Mouse (Mus musculus) kidney, adult 8-10 months (tissue): ENCODE results near the gene Olfr1392.
"Not testable (repeated sequence)": the region's sequence is repeated elsewhere in the genome, so short reads cannot be mapped to it uniquely, and the experiment has no call there.

Experiments used
- DNase-seq, 2 experiments: peaks; one replicate each; pipeline ENCODE4 v3.0.0; 2022

Olfr1392 gene

GRCm38 (mm10) chr11:49284982-49285381 is at the start of gene Olfr1392:
Olfr1392 (plus strand) TSS chr11:49285282.
- DNase-seq: not testable (repeated sequence)

- no peak for DNase-seq
Observed at GRCm38 (mm10) chr11:49235459-49236207, 49.4 kb upstream of the Olfr1392 start.

GRCm38 (mm10) chr11:49236891-49237290 is 48.2 kb upstream of the Olfr1392 start:
- DNase-seq: no peak

- DNase-seq: no peak
Observed at GRCm38 (mm10) chr11:49237532-49237931, 47.5 kb upstream of the Olfr1392 start.

- DNase-seq: no peak
Observed at GRCm38 (mm10) chr11:49240310-49240709, 44.8 kb upstream of the Olfr1392 start.

- no peak for DNase-seq
Observed at GRCm38 (mm10) chr11:49240874-49241273, 44.2 kb upstream of the Olfr1392 start.

GRCm38 (mm10) chr11:49241471-49241870 is 43.6 kb upstream of the Olfr1392 start:
- DNase-seq: no peak

GRCm38 (mm10) chr11:49242944-49243626 is 42.0 kb upstream of the Olfr1392 start:
- no peak for DNase-seq

- DNase-seq: peak; percentile 94 to 97
Observed at GRCm38 (mm10) chr11:49243727-49244594, 41.1 kb upstream of the Olfr1392 start, which contains the start of gene Mgat1. Mgat1 (plus strand) TSS chr11:49244191.

- DNase-seq: peak in 1 of 2 experiments; percentile 66
Observed at GRCm38 (mm10) chr11:49244595-49244930, 40.5 kb upstream of the Olfr1392 start.

- peak; percentile 77 to 84 for DNase-seq
Observed at GRCm38 (mm10) chr11:49245176-49245575, 39.9 kb upstream of the Olfr1392 start.

GRCm38 (mm10) chr11:49245634-49246415 is 39.3 kb upstream of the Olfr1392 start:
- no peak for DNase-seq

GRCm38 (mm10) chr11:49246523-49246922 is 38.6 kb upstream of the Olfr1392 start:
- no peak for DNase-seq

- no peak for DNase-seq
Observed at GRCm38 (mm10) chr11:49247255-49247654, 37.8 kb upstream of the Olfr1392 start.

- DNase-seq: peak; percentile 70 to 76
Observed at GRCm38 (mm10) chr11:49248226-49248973, 36.7 kb upstream of the Olfr1392 start.

GRCm38 (mm10) chr11:49248974-49249700 is 35.9 kb upstream of the Olfr1392 start:
- no peak for DNase-seq

GRCm38 (mm10) chr11:49249811-49250421 is 35.2 kb upstream of the Olfr1392 start:
- DNase-seq: peak in 1 of 2 experiments; percentile 44

- DNase-seq: peak; percentile 90 to 92
Observed at GRCm38 (mm10) chr11:49250422-49251379, 34.4 kb upstream of the Olfr1392 start.

GRCm38 (mm10) chr11:49251380-49251761 is 33.7 kb upstream of the Olfr1392 start:
- DNase-seq: no peak
